Mouse (Mus musculus) heart, embryonic 13.5 days (tissue): ENCODE measurements around the gene Tnfsf12. TPM values are rescaled to one million over a fixed set of nuclear protein-coding genes. Genes with fewer than 3 reads are reported as not detected.

Experiments used
- ATAC-seq: fragments of 200-750 bp; cut with Nextera tagmentation; 2 replicates; pipeline ENCODE4 v1.8.0; 2017; ENCODE audit warnings: moderate TSS enrichment; ENCODE audit not compliant: insufficient number of reproducible peaks, low FRiP score, low TSS enrichment; ENCODE audit errors: extremely low read depth
- H3K27ac ChIP-seq: fragments of 300-500 bp; sonication (generic); replicated peaks from 2 replicates; pipeline ENCODE4 v1.5.1; 2015; ENCODE audit warnings: moderate library complexity, mild to moderate bottlenecking, inconsistent platforms
- H3K27me3 ChIP-seq: fragments of 300-500 bp; sonication (generic); replicated peaks from 2 replicates; pipeline ENCODE4 v1.6.1; 2015; ENCODE audit warnings: mild to moderate bottlenecking, inconsistent platforms
- H3K36me3 ChIP-seq: fragments of 300-500 bp; sonication (generic); 2 replicates; pipeline ENCODE4 v1.6.1; 2015; ENCODE audit warnings: mild to moderate bottlenecking, inconsistent platforms
- H3K4me1 ChIP-seq: fragments of 300-500 bp; sonication (generic); 2 replicates; pipeline ENCODE4 v1.6.1; 2015; ENCODE audit warnings: inconsistent platforms
- H3K4me2 ChIP-seq: fragments of 300-500 bp; sonication (generic); 2 replicates; pipeline ENCODE4 v1.6.1; 2015; ENCODE audit warnings: inconsistent platforms, mild to moderate bottlenecking, moderate library complexity
- H3K4me3 ChIP-seq: fragments of 300-500 bp; sonication (generic); 2 replicates; pipeline ENCODE4 v1.5.1; 2015; ENCODE audit warnings: moderate library complexity, mild to moderate bottlenecking, inconsistent platforms
- H3K9ac ChIP-seq: fragments of 300-500 bp; sonication (generic); 2 replicates; pipeline ENCODE4 v1.6.1; 2015; ENCODE audit warnings: inconsistent platforms, mild to moderate bottlenecking, moderate library complexity
- H3K9me3 ChIP-seq: fragments of 300-500 bp; sonication (generic); 2 replicates; pipeline ENCODE4 v1.6.1; 2016; ENCODE audit warnings: inconsistent platforms
- WGBS: fragments of 180-500 bp; shearing (Covaris S2); methylation state at CpG from one replicate; pipeline ENCODE4 v1.1.7; 2015; ENCODE audit warnings: mixed read lengths; 5-methylcytosine and 5-hydroxymethylcytosine counted together
- polyA plus RNA-seq: library from polyadenylated mRNA; unstranded; fragments of >200 nt; fragmentation: Nextera tagmentation; extraction: Ambion mirVana; gene quantifications from 2 replicates; pipeline ENCODE4 v1.2.1, GENCODE M21; 2015

The Tnfsf12 gene
- polyA plus RNA-seq, 1 experiment from 2014 or later: 5.7 TPM

- H3K9ac ChIP-seq: peak within 1 kb of the TSS; percentile 88
- H3K4me3 ChIP-seq: peak within 1 kb of the TSS; percentile 63
- no peaks in the 10 kb centered on the region for H3K27me3 ChIP-seq
- peak; percentile 91 for ATAC-seq
- H3K36me3 ChIP-seq: peaks cover 65% of the 10 kb centered on the region
- H3K9me3 ChIP-seq: no peaks in the 10 kb centered on the region
- under 1% methylated on average over 48 of the region's 48 CpGs for WGBS
- H3K27ac ChIP-seq: peak within 1 kb of the TSS; percentile 99
- peak within 1 kb of the TSS; percentile 74 for H3K4me2 ChIP-seq
- H3K4me1 ChIP-seq: peaks cover 23% of the 10 kb centered on the region
These were observed 33.3 kb downstream of the Tnfsf12 start, which contains the start of gene Mpdu1 for GRCm38 (mm10) chr11:69662213-69662966. TSS of gene Mpdu1 (minus strand) at chr11:69662642.

GRCm38 (mm10) chr11:69661221-69661881 lies 34.3 kb downstream of the Tnfsf12 start:
- H3K27ac ChIP-seq: peak overlapping the region; percentile 99
- no peaks in the 10 kb centered on the region for H3K27me3 ChIP-seq
- H3K36me3 ChIP-seq: peaks cover 67% of the 10 kb centered on the region
- peaks cover 29% of the 10 kb centered on the region for H3K4me1 ChIP-seq
- H3K9ac ChIP-seq: peak overlapping the region; percentile 88
- peak overlapping the region; percentile 74 for H3K4me2 ChIP-seq
- no peaks in the 10 kb centered on the region for H3K9me3 ChIP-seq
- 58% methylated on average over 3 of the region's 3 CpGs for WGBS
- H3K4me3 ChIP-seq: peak overlapping the region; percentile 63
- no peak for ATAC-seq

- H3K27ac ChIP-seq: no peak overlapping the region
These were observed 38.2 kb downstream of the Tnfsf12 start for GRCm38 (mm10) chr11:69657462-69657881.

GRCm38 (mm10) chr11:69656617-69657461 lies 38.8 kb downstream of the Tnfsf12 start:
- H3K9me3 ChIP-seq: no peaks in the 10 kb centered on the region

More at GRCm38 (mm10) chr11:69657462-69657881, 38.2 kb downstream of the Tnfsf12 start:
- H3K4me2 ChIP-seq: no peak overlapping the region
- ATAC-seq: no peak
- peaks cover 39% of the 10 kb centered on the region for H3K4me1 ChIP-seq
- H3K27me3 ChIP-seq: no peaks in the 10 kb centered on the region
- no peaks in the 10 kb centered on the region for H3K9me3 ChIP-seq
- peaks cover 65% of the 10 kb centered on the region for H3K36me3 ChIP-seq
- no peak overlapping the region for H3K9ac ChIP-seq
- H3K4me3 ChIP-seq: no peak overlapping the region
- WGBS: 79% methylated on average over 15 of the region's 15 CpGs

GRCm38 (mm10) chr11:69656065-69656455 lies 39.6 kb downstream of the Tnfsf12 start:
- no peak overlapping the region for H3K27ac ChIP-seq
- H3K9ac ChIP-seq: peak overlapping the region; percentile 70; the same call in 1 of the 2 replicates
- H3K4me1 ChIP-seq: peaks cover 30% of the 10 kb centered on the region
- no peak for ATAC-seq
- H3K4me2 ChIP-seq: no peak overlapping the region
- no peak overlapping the region for H3K4me3 ChIP-seq
- WGBS: 70% methylated on average over 5 of the region's 5 CpGs
- peaks cover 79% of the 10 kb centered on the region for H3K36me3 ChIP-seq
- no peaks in the 10 kb centered on the region for H3K9me3 ChIP-seq
- no peaks in the 10 kb centered on the region for H3K27me3 ChIP-seq

More at GRCm38 (mm10) chr11:69656617-69657461, 38.8 kb downstream of the Tnfsf12 start:
- no peak overlapping the region for H3K4me2 ChIP-seq
- peaks cover 38% of the 10 kb centered on the region for H3K4me1 ChIP-seq
- ATAC-seq: no peak
- H3K27me3 ChIP-seq: no peaks in the 10 kb centered on the region
- no peak overlapping the region for H3K27ac ChIP-seq
- peaks cover 71% of the 10 kb centered on the region for H3K36me3 ChIP-seq
- peak overlapping the region; percentile 70; the same call in 1 of the 2 replicates for H3K9ac ChIP-seq
- H3K4me3 ChIP-seq: no peak overlapping the region
- 71% methylated on average over 10 of the region's 10 CpGs for WGBS

- 20% methylated on average over 34 of the region's 34 CpGs for WGBS
- 0 out of 2 replicates have a peak within 1 kb of the TSS, but pooled peaks have one; percentile 8 for H3K4me3 ChIP-seq
- H3K9me3 ChIP-seq: no peaks in the 10 kb centered on the region
- peaks cover 27% of the 10 kb centered on the region for H3K4me1 ChIP-seq
- 0 out of 2 replicates have a peak, but pooled peaks have one; percentile 6 for ATAC-seq
- H3K27me3 ChIP-seq: no peaks in the 10 kb centered on the region
- peaks cover 85% of the 10 kb centered on the region for H3K36me3 ChIP-seq
- H3K4me2 ChIP-seq: peak within 1 kb of the TSS; percentile 45
- peak within 1 kb of the TSS; percentile 24; the same call in 1 of the 2 replicates for H3K27ac ChIP-seq
- H3K9ac ChIP-seq: peak within 1 kb of the TSS; percentile 70
These were observed 40.2 kb downstream of the Tnfsf12 start, which contains the start of gene Sox15 for GRCm38 (mm10) chr11:69655264-69656064. TSS of gene Sox15 (plus strand) at chr11:69655314.

- H3K4me1 ChIP-seq: peaks cover 27% of the 10 kb centered on the region
- peak overlapping the region; percentile 24; the same call in 1 of the 2 replicates for H3K27ac ChIP-seq
- H3K36me3 ChIP-seq: peaks cover 89% of the 10 kb centered on the region
- no peaks in the 10 kb centered on the region for H3K27me3 ChIP-seq
- H3K4me3 ChIP-seq: no peak overlapping the region
- no peak overlapping the region for H3K4me2 ChIP-seq
- H3K9me3 ChIP-seq: no peaks in the 10 kb centered on the region
- no peak for ATAC-seq
- 42% methylated on average over 9 of the region's 9 CpGs for WGBS
- peak overlapping the region; percentile 70 for H3K9ac ChIP-seq
These were observed 40.9 kb downstream of the Tnfsf12 start for GRCm38 (mm10) chr11:69654760-69655159.

- Histone ChIP-seq H3K4me2 (no peak overlapping the region), H3K27me3 (no peaks in the 10 kb centered on the region), H3K4me3 (no peak overlapping the region), H3K36me3 (peaks cover 89% of the 10 kb centered on the region), H3K9me3 (no peaks in the 10 kb centered on the region), H3K27ac (no peak overlapping the region), H3K9ac (0 out of 2 replicates have a peak overlapping the region, but pooled peaks have one; percentile 5), H3K4me1 (peaks cover 27% of the 10 kb centered on the region)
- ATAC-seq: no peak
- WGBS: 61% methylated on average over 5 of the region's 5 CpGs
These were observed 42.2 kb downstream of the Tnfsf12 start for GRCm38 (mm10) chr11:69653399-69653798.

GRCm38 (mm10) chr11:69645860-69646259 lies 49.8 kb downstream of the Tnfsf12 start:
- H3K4me1 ChIP-seq: no peaks in the 10 kb centered on the region
- no peaks in the 10 kb centered on the region for H3K9me3 ChIP-seq
- H3K27ac ChIP-seq: no peak overlapping the region
- H3K4me2 ChIP-seq: no peak overlapping the region
- H3K27me3 ChIP-seq: no peaks in the 10 kb centered on the region
- H3K4me3 ChIP-seq: no peak overlapping the region
- peaks cover 100% of the 10 kb centered on the region for H3K36me3 ChIP-seq
- no peak for ATAC-seq
- WGBS: 82% methylated on average over 5 of the region's 5 CpGs
- no peak overlapping the region for H3K9ac ChIP-seq
